Mouse (Mus musculus) urinary bladder, adult 2 months (tissue): ENCODE measurements around the gene Gper1. TPM values are rescaled to one million over a fixed set of nuclear protein-coding genes. Genes with fewer than 3 reads are reported as not detected.

Source experiments
- DNase-seq: peaks from one replicate; pipeline ENCODE4 v3.0.0; 2022; ENCODE audit warnings: low spot score
- polyA plus RNA-seq: library from polyadenylated mRNA; depleted of rRNA; stranded (reverse); fragments of >200 nt; gene quantifications from 2 replicates; pipeline ENCODE4 v1.2.3, GENCODE M21; 2012; rRNA removed

The Gper1 gene
- polyA plus RNA-seq, 1 experiment: 0.96 TPM

- DNase-seq: no peak
Measured at GRCm38 (mm10) chr5:139445258-139445657, 22.3 kb downstream of the Gper1 start.

- DNase-seq: no peak
Measured at GRCm38 (mm10) chr5:139448025-139448424, 25.1 kb downstream of the Gper1 start.

- no peak for DNase-seq
Measured at GRCm38 (mm10) chr5:139449161-139449791, 26.3 kb downstream of the Gper1 start.

GRCm38 (mm10) chr5:139449926-139450325 is 27.0 kb downstream of the Gper1 start:
- DNase-seq: no peak

GRCm38 (mm10) chr5:139453031-139453430 is 30.1 kb downstream of the Gper1 start:
- no peak for DNase-seq

- DNase-seq: no peak
Measured at GRCm38 (mm10) chr5:139455166-139455565, 32.2 kb downstream of the Gper1 start.

GRCm38 (mm10) chr5:139457241-139457640 is 34.3 kb downstream of the Gper1 start:
- no peak for DNase-seq

- DNase-seq: no peak
Measured at GRCm38 (mm10) chr5:139459938-139460337, 37.0 kb downstream of the Gper1 start.

- peak; percentile 98 for DNase-seq
Measured at GRCm38 (mm10) chr5:139460384-139461067, 37.6 kb downstream of the Gper1 start, which contains the start of gene 3110082I17Rik. Gene 3110082I17Rik, minus strand, starts transcription at chr5:139460527.

GRCm38 (mm10) chr5:139464874-139465273 is 41.9 kb downstream of the Gper1 start:
- DNase-seq: no peak

GRCm38 (mm10) chr5:139466373-139466772 is 43.4 kb downstream of the Gper1 start:
- no peak for DNase-seq

- no peak for DNase-seq
Measured at GRCm38 (mm10) chr5:139466801-139467200, 43.9 kb downstream of the Gper1 start.

- DNase-seq: no peak
Measured at GRCm38 (mm10) chr5:139467998-139468397, 45.0 kb downstream of the Gper1 start.

- no peak for DNase-seq
Measured at GRCm38 (mm10) chr5:139474741-139475140, 51.8 kb downstream of the Gper1 start.

Other genes starting within 250 kb of the Gper1 start
- gene Sun1, start 222.5 kb upstream of the Gper1 start, polyA plus RNA-seq: 91.7 and 94.4 TPM in 2 replicates
- gene Get4, start 170.8 kb upstream of the Gper1 start, polyA plus RNA-seq: 90.8 and 107 TPM in 2 replicates
- 45.4 and 46.6 TPM in 2 replicates for gene Adap1, start 97.5 kb upstream of the Gper1 start, polyA plus RNA-seq
- 45.3 and 52.4 TPM in 2 replicates for gene Cox19, start 71.7 kb upstream of the Gper1 start, polyA plus RNA-seq
- not detected in 2 replicates for gene Cyp2w1, start 70.5 kb upstream of the Gper1 start, polyA plus RNA-seq
- gene Gpr146, start 45.5 kb upstream of the Gper1 start, polyA plus RNA-seq: 16.4 and 22.2 TPM in 2 replicates
- 0.65 and 0.96 TPM in 2 replicates for gene C130050O18Rik, start 17.9 kb upstream of the Gper1 start, polyA plus RNA-seq
- 13.7 and 13.9 TPM in 2 replicates for gene 3110082I17Rik, start 37.4 kb downstream of the Gper1 start, polyA plus RNA-seq
- 19.1 and 22.4 TPM in 2 replicates for gene Zfand2a, start 61.4 kb downstream of the Gper1 start, polyA plus RNA-seq
- not detected in 2 replicates for gene Uncx, start 120.3 kb downstream of the Gper1 start, polyA plus RNA-seq